Mouse (Mus musculus): ENCODE measurements at regions not wholly inside any gene's neighbourhood (a gene's known extent, or its start where the extent isn't known, plus 50 kb on each side); places are given as distances from the start of the nearest gene placed in this dataset.

- peak; percentile 3 to 10 for DNase-seq (ENCODE audit: low spot score in 2 of 2)
Observed at GRCm38 (mm10) chr13:68372631-68373030, 209.3 kb downstream of the Mtrr start.
